Mouse (Mus musculus): Measurements from ENCODE around the gene Wfikkn1. TPM values are rescaled to one million over a fixed set of nuclear protein-coding genes. Genes with fewer than 3 reads are reported as not detected.
A peak's percentile ranks its signal among the peaks of the same experiment; 100 is the strongest.

Gene Wfikkn1
- total RNA-seq, 2 experiments from 2014 or later = 1.3 to 2.1 TPM

- no peak for ATAC-seq (replicated peaks; ENCODE audit: poor library complexity, severe bottlenecking)
Measured at GRCm38 (mm10) chr17:25886806-25887205, 6.1 kb upstream of the Wfikkn1 start.

GRCm38 (mm10) chr17:25885636-25886035 is 5.0 kb upstream of the Wfikkn1 start:
- ATAC-seq (replicated peaks; ENCODE audit: poor library complexity, severe bottlenecking) = peak; percentile 33; the same call in 1 of the 2 replicates

GRCm38 (mm10) chr17:25883824-25884223 is 3.2 kb upstream of the Wfikkn1 start:
- no peak for ATAC-seq (replicated peaks; ENCODE audit: poor library complexity, severe bottlenecking)

GRCm38 (mm10) chr17:25883268-25883667 is 2.6 kb upstream of the Wfikkn1 start:
- no peak for ATAC-seq (replicated peaks; ENCODE audit: poor library complexity, severe bottlenecking)

- no peak for ATAC-seq (replicated peaks; ENCODE audit: poor library complexity, severe bottlenecking)
Measured at GRCm38 (mm10) chr17:25882306-25882705, 1.6 kb upstream of the Wfikkn1 start.

- no peak for ATAC-seq (replicated peaks; ENCODE audit: poor library complexity, severe bottlenecking)
Measured at GRCm38 (mm10) chr17:25881691-25882090, 1.0 kb upstream of the Wfikkn1 start.

GRCm38 (mm10) chr17:25880913-25881641 is 419 bp upstream of the Wfikkn1 start:
- no peak for ATAC-seq (replicated peaks; ENCODE audit: poor library complexity, severe bottlenecking)

GRCm38 (mm10) chr17:25879750-25880149 is 908 bp downstream of the Wfikkn1 start:
- no peak for ATAC-seq (replicated peaks; ENCODE audit: poor library complexity, severe bottlenecking)

- ATAC-seq (replicated peaks; ENCODE audit: poor library complexity, severe bottlenecking) = no peak
Measured at GRCm38 (mm10) chr17:25879261-25879660, 1.4 kb downstream of the Wfikkn1 start.

GRCm38 (mm10) chr17:25878611-25879180 is 2.0 kb downstream of the Wfikkn1 start:
- no peak for ATAC-seq (replicated peaks; ENCODE audit: poor library complexity, severe bottlenecking)

GRCm38 (mm10) chr17:25877741-25878610 is 2.7 kb downstream of the Wfikkn1 start:
- ATAC-seq (replicated peaks; ENCODE audit: poor library complexity, severe bottlenecking) = no peak

- ATAC-seq (replicated peaks; ENCODE audit: poor library complexity, severe bottlenecking) = no peak
Measured at GRCm38 (mm10) chr17:25877025-25877424, 3.6 kb downstream of the Wfikkn1 start.

GRCm38 (mm10) chr17:25876347-25876915 is 4.2 kb downstream of the Wfikkn1 start:
- ATAC-seq (replicated peaks; ENCODE audit: poor library complexity, severe bottlenecking) = no peak

- peak; percentile 74 for ATAC-seq (replicated peaks; ENCODE audit: poor library complexity, severe bottlenecking)
Measured at GRCm38 (mm10) chr17:25875171-25876136, 5.2 kb downstream of the Wfikkn1 start.

GRCm38 (mm10) chr17:25874721-25875170 is 5.9 kb downstream of the Wfikkn1 start, which contains the start of gene Mettl26:
Gene Mettl26, plus strand, starts transcription at chr17:25875074.
- peak; percentile 68 for ATAC-seq (replicated peaks; ENCODE audit: poor library complexity, severe bottlenecking)

- ATAC-seq (replicated peaks; ENCODE audit: poor library complexity, severe bottlenecking) = no peak
Measured at GRCm38 (mm10) chr17:25874148-25874720, 6.4 kb downstream of the Wfikkn1 start.

- no peak for ATAC-seq (replicated peaks; ENCODE audit: poor library complexity, severe bottlenecking)
Measured at GRCm38 (mm10) chr17:25873405-25874147, 7.1 kb downstream of the Wfikkn1 start.

- no peak for ATAC-seq (replicated peaks; ENCODE audit: poor library complexity, severe bottlenecking)
Measured at GRCm38 (mm10) chr17:25872676-25873075, 8.0 kb downstream of the Wfikkn1 start.

All from granulocyte monocyte progenitor cell, adult 5-6 weeks (primary cell).